Mouse (Mus musculus) v-Abl transformed pro-B cells (cell line): Measurements from ENCODE around the gene Bco1.

Experiments used
- in situ Hi-C, 2 experiments: fragments of 400-800 bp; cut with MboI; formaldehyde crosslinking; loops; one replicate each; pipeline ENCODE4 v1.15.1; 2025; ENCODE audit not compliant: unreplicated experiment in 2 of 2

Gene Bco1

GRCm38 (mm10) chr8:117178039-117178438, 82.4 kb downstream of the Bco1 start:
- in situ Hi-C loops, result no loop called here

GRCm38 (mm10) chr8:117178676-117179075, 83.0 kb downstream of the Bco1 start:
- in situ Hi-C loops, result no loop called here

- in situ Hi-C loops, result no loop called here
Observed at GRCm38 (mm10) chr8:117182746-117183145, 87.1 kb downstream of the Bco1 start.
